Mouse (Mus musculus) layer of hippocampus, adult 6 months (tissue): ENCODE results near the gene Tmem189. TPM values are rescaled to one million over a fixed set of nuclear protein-coding genes. Genes with fewer than 3 reads are reported as not detected.

Source experiments
- long read RNA-seq, 2 experiments: library from polyadenylated mRNA; unstranded; transcript quantifications; one replicate each; pipeline ENCODE4 v2.0.0; 2019 to 2020
- microRNA-seq: library from miRNA; unstranded; fragments of <30 nt; microRNA quantifications from one replicate; pipeline ENCODE4 v1.2.0, GENCODE M21; 2020
- polyA plus RNA-seq: library from polyadenylated mRNA; unstranded; fragments of <200 nt; fragmentation: Nextera tagmentation; gene quantifications from 2 replicates; pipeline ENCODE4 v1.2.3, GENCODE M21; 2021

Tmem189 gene
- polyA plus RNA-seq, result 8.2 and 9.2 TPM in 2 replicates
- long read RNA-seq, experiment 1, transcript Tmem189-201 (6 exons, 2,329 nt), result major isoform, 6 of 24 reads
- long read RNA-seq, experiment 1, partial matches to known transcripts, result 3 of 24 reads
- long read RNA-seq, experiment 1, other reads (novel, unspliced or antisense), result 13 of 24 reads
- long read RNA-seq, experiment 2, transcript Tmem189-201 (6 exons, 2,329 nt), result major isoform, 15 of 39 reads
- long read RNA-seq, experiment 2, partial matches to known transcripts, result 10 of 39 reads
- long read RNA-seq, experiment 2, other reads (novel, unspliced or antisense), result 11 of 39 reads

GRCm38 (mm10) chr2:167689501-167690218 is at the start of gene Tmem189:
Tmem189 (minus strand) TSS chr2:167689822.

DNA sequence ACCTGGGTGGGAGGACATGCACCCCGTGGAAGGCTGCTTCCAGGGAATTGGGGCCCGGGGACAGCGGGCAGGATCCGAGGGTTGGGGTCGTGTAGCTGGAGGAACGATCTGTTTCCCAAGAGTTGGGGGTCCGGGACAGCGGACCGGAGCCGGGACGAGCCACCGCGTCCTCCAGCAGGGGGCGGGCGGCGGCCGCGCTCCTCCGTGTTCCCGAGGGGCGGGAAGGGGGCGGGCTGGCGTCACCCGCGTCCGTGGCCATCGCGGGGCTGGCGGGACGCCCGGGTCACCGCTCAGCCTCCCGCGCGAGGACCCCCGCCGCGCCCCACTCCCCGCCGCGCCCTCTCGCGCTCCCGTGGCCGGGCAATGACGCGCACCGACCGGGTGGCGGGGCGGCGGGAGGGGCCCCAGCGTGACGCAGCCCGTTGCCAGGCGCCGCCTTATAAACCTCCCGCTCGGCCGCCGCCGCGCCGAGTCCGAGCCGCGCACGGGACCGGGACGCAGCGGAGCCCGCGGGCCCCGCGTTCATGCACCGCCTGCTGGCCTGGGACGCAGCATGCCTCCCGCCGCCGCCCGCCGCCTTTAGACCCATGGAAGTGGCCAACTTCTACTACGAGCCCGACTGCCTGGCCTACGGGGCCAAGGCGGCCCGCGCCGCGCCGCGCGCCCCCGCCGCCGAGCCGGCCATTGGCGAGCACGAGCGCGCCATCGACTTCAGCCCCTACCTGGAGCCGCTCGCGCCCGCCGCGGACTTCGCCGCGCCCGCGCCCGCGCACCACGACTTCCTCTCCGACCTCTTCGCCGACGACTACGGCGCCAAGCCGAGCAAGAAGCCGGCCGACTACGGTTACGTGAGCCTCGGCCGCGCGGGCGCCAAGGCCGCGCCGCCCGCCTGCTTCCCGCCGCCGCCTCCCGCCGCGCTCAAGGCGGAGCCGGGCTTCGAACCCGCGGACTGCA is 847 bp downstream of the Tmem189 start, which contains the start of gene Cebpb:
TSS of gene Cebpb (plus strand) at position 418 of the 954 bp plus-strand sequence.

DNA sequence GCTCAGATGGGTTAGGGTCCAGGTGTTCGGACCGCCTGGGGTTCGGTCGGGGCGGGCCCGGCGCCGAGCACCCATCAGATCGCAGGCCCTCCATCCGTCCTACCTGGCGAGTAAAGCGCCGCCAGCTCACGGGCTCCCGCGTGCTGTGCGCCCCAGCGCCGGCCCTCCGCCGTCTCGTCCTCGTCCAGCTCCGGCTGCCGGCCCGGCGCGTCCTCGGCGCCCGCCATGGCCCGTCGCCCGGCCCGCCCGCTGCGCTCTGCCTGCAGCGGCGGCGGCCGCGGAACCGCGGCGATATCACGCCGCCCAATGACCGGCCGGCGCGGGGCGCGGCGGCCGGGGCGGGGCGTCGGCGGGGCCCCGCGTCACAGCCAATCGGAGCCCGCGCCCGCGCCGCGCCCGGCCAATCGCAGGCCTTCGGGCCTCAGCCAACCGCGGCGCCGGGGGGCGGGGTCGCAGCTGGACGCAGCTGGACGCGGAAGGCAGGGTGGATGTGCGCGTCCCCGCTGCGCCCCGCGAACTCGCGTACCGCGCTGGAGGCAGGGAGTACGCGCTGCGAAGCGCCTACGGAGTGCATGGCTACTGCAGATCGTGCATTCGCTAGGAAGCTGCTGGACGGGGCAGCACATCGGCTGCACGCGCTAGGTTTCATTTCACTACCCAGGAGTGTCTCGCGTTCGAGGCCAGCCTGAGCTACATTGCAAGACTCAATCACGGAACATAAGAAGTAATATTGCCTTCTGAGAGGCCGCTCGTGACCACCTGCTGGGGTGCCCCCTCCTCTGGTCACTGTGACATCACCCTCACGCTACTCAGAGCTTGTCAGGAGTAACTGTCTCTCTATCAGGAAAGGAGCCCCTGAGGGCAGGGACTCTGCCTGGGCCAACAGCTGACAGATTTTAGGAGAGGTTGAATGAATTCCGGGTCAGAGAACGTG is 28.1 kb downstream of the Tmem189 start, which contains the start of gene Gm20431:
TSS of gene Gm20431 (minus strand) at position 227 of the 934 bp plus-strand sequence.

GRCm38 (mm10) chr2:167631591-167632448 is 57.8 kb downstream of the Tmem189 start, which contains the start of gene Ube2v1:
Ube2v1 (minus strand) TSS chr2:167632095.

Small RNAs within 50 kb of the gene (microRNA-seq; reads per million reads assigned to microRNA genes)
- gene Gm22355, result not detected

Other genes starting within 250 kb of the Tmem189 start
- 71.2 and 78.8 TPM in 2 replicates for gene Rnf114, start 197.2 kb downstream of the Tmem189 start, polyA plus RNA-seq
- gene Spata2, start 196.9 kb downstream of the Tmem189 start, polyA plus RNA-seq, result 31.0 and 35.9 TPM in 2 replicates
- 0.28 TPM in 1 of 2 replicates, not detected in the other for gene Snai1, start 151.6 kb downstream of the Tmem189 start, polyA plus RNA-seq
- gene Ube2v1, start 57.7 kb downstream of the Tmem189 start, polyA plus RNA-seq, result 434 and 453 TPM in 2 replicates
- not detected in 2 replicates for gene Gm20431, start 28.3 kb downstream of the Tmem189 start, polyA plus RNA-seq
- 0.79 and 1.3 TPM in 2 replicates for gene Cebpb, start 907 bp downstream of the Tmem189 start, polyA plus RNA-seq
- gene Ptpn1, start 242.2 kb upstream of the Tmem189 start, polyA plus RNA-seq, result 22.1 and 23.2 TPM in 2 replicates